Mouse (Mus musculus) hindbrain, postnatal 0 days (tissue): ENCODE measurements around the gene Rgl1. TPM values are rescaled to one million over a fixed set of nuclear protein-coding genes. Genes with fewer than 3 reads are reported as not detected.

ENCODE experiments used
- ATAC-seq: fragments of 200-750 bp; cut with Nextera tagmentation; 2 replicates; pipeline ENCODE4 v1.8.0; 2017; ENCODE audit warnings: mild to moderate bottlenecking, moderate TSS enrichment, moderate library complexity
- DNase-seq: peaks from one replicate; pipeline ENCODE4 v3.0.0-alpha.2; 2015; ENCODE audit warnings: low spot score
- H3K27ac ChIP-seq: fragments of 300-500 bp; sonication (generic); 2 replicates; pipeline ENCODE4 v1.5.1; 2014; ENCODE audit warnings: mild to moderate bottlenecking
- H3K27me3 ChIP-seq: fragments of 300-500 bp; sonication (generic); 2 replicates; pipeline ENCODE4 v1.6.1; 2014; ENCODE audit warnings: low read length, mixed read lengths; ENCODE audit not compliant: insufficient read depth
- H3K36me3 ChIP-seq: fragments of 300-500 bp; sonication (generic); 2 replicates; pipeline ENCODE4 v1.6.1; 2014; ENCODE audit warnings: low read length, mixed read lengths; ENCODE audit not compliant: insufficient read depth
- H3K4me1 ChIP-seq: fragments of 300-500 bp; sonication (generic); 2 replicates; pipeline ENCODE4 v1.6.1; 2014; ENCODE audit warnings: antibody characterized with exemption, low read length, mixed read lengths; ENCODE audit not compliant: insufficient read depth
- H3K4me2 ChIP-seq: fragments of 300-500 bp; sonication (generic); 2 replicates; pipeline ENCODE4 v1.6.1; 2014; ENCODE audit warnings: low read depth, mild to moderate bottlenecking, low read length, moderate library complexity, mixed read lengths
- H3K4me3 ChIP-seq: fragments of 300-500 bp; sonication (generic); 2 replicates; pipeline ENCODE4 v1.5.1; 2014; ENCODE audit warnings: low read length
- H3K9ac ChIP-seq: fragments of 300-500 bp; sonication (generic); replicated peaks from 2 replicates; pipeline ENCODE4 v1.6.1; 2014; ENCODE audit warnings: mild to moderate bottlenecking, low read length, moderate library complexity, mixed read lengths
- H3K9me3 ChIP-seq: fragments of 300-500 bp; sonication (generic); 2 replicates; pipeline ENCODE4 v1.6.1; 2016; ENCODE audit warnings: low read length, mixed read lengths
- CTCF ChIP-seq: IDR thresholded peaks from 2 replicates; pipeline ENCODE4 v1.5.1; 2016; ENCODE audit warnings: antibody characterized with exemption, control low read depth, low read depth
- WGBS: fragments of 180-500 bp; shearing (Covaris S2); extraction: QIAGEN DNeasy Blood & Tissue Kit; methylation state at CpG from one replicate; pipeline ENCODE4 v1.1.7; 2014; 5-methylcytosine and 5-hydroxymethylcytosine counted together
- polyA plus RNA-seq: library from polyadenylated mRNA; unstranded; fragments of >200 nt; fragmentation: Nextera tagmentation; extraction: Ambion mirVana; gene quantifications from 2 replicates; pipeline ENCODE4 v1.2.1, GENCODE M21; 2015
- total RNA-seq: library from RNA; depleted of rRNA; stranded (reverse); fragments of >200 nt; gene quantifications from 2 replicates; pipeline ENCODE4 v1.2.3, GENCODE M21; 2014

The Rgl1 gene
- total and polyA plus RNA-seq, 2 experiments from 2014 or later = 16.1 to 17.0 TPM

DNA sequence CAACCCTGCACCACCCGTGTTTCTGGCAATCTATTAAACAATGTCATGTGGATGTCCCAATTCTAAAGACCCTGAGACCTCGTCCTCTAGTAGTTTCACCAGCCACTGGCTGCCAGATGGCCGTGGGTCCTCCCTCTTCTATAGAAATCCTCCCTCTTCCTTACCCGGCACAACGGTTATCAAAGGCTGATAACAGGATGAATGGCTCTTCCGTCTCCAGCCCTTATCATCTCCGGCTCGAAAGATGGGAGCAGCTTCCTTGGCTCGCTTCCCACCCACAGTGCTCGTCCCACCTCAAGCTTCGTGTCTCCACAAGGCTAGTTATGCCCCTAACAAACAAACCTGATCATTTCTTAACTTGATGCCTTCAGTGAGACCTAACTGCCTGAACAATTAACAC lies 242.9 kb downstream of the Rgl1 start:
- Histone ChIP-seq H3K27ac (no peak overlapping the region), H3K4me3 (no peak overlapping the region), H3K27me3 (no peaks in the 10 kb centered on the region), H3K9me3 (no peaks in the 10 kb centered on the region), H3K9ac (no peak overlapping the region), H3K4me2 (no peak overlapping the region), H3K36me3 (peaks cover 22% of the 10 kb centered on the region), H3K4me1 (peaks cover 3% of the 10 kb centered on the region; the same call in 1 of the 2 replicates)
- WGBS = 84% methylated on average over 11 of the region's 11 CpGs
- TF ChIP-seq CTCF = no peak
- DNase-seq = no peak
- ATAC-seq = no peak

GRCm38 (mm10) chr1:152522226-152522625 lies 243.9 kb downstream of the Rgl1 start:
- H3K4me1 ChIP-seq = peaks cover 3% of the 10 kb centered on the region; the same call in 1 of the 2 replicates
- ATAC-seq (no peak), DNase-seq (no peak)
- TF ChIP-seq CTCF = no peak
- peaks cover 21% of the 10 kb centered on the region for H3K36me3 ChIP-seq
- no peaks in the 10 kb centered on the region for H3K9me3 ChIP-seq
- no peak overlapping the region for H3K4me2 ChIP-seq
- no peak overlapping the region for H3K4me3 ChIP-seq
- WGBS = 82% methylated on average over 3 of the region's 3 CpGs
- no peaks in the 10 kb centered on the region for H3K27me3 ChIP-seq
- no peak overlapping the region for H3K9ac ChIP-seq
- H3K27ac ChIP-seq = no peak overlapping the region

DNA sequence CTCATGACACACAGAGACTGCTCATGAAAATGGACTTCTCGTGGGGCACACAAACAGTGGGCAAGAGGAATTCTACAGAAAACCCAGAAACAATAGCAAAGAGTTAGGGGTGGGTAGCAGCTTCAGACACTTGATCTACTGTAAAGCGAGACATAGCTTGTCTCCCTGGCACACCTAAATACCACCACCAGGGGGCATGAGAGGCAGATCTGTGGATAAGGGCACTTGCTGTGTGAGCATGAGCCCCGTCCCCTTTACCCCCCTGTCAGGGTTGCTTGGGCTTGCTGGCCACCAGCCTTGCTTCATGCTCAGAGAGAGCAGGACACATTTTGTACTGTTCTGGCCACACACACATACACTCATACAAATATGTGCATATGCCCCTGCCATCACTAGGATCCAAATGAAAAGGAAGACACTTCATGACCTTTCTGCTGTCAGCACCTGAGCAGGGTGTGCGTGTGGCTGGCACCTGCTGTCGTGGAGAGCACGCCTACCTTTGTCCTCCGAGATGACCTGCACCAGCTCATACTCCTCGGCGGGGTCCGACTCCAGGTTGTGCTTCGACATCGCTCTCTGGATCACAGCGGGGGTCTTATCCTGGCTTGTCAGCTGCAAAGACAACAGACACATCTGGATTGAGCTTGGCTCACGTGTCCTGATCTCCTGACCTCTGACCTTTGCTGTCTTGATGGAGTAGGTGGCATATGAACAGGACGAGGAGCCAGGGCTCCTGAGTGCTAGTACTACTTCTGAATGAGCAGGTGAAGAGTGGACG lies 245.2 kb downstream of the Rgl1 start:
- H3K4me2 ChIP-seq = no peak overlapping the region
- H3K4me1 ChIP-seq = peaks cover 3% of the 10 kb centered on the region; the same call in 1 of the 2 replicates
- peaks cover 15% of the 10 kb centered on the region for H3K36me3 ChIP-seq
- no peak overlapping the region for H3K4me3 ChIP-seq
- ATAC-seq (peak; percentile 39; the same call in 1 of the 2 replicates), DNase-seq (peak; percentile 73)
- 80% methylated on average over 16 of the region's 16 CpGs for WGBS
- H3K27ac ChIP-seq = no peak overlapping the region
- H3K9ac ChIP-seq = no peak overlapping the region
- TF ChIP-seq CTCF = peak; percentile 78
- H3K9me3 ChIP-seq = no peaks in the 10 kb centered on the region
- no peaks in the 10 kb centered on the region for H3K27me3 ChIP-seq

- H3K27me3 ChIP-seq = no peaks in the 10 kb centered on the region
- WGBS = 89% methylated on average over 8 of the region's 8 CpGs
- no peak for TF ChIP-seq CTCF
- ATAC-seq (no peak), DNase-seq (no peak)
- no peaks in the 10 kb centered on the region for H3K4me1 ChIP-seq
- H3K9me3 ChIP-seq = no peaks in the 10 kb centered on the region
- H3K9ac ChIP-seq = no peak overlapping the region
- H3K27ac ChIP-seq = no peak overlapping the region
- no peak overlapping the region for H3K4me3 ChIP-seq
- H3K4me2 ChIP-seq = no peak overlapping the region
- peaks cover 15% of the 10 kb centered on the region for H3K36me3 ChIP-seq
These were observed 247.2 kb downstream of the Rgl1 start for GRCm38 (mm10) chr1:152518971-152519370.

- Histone ChIP-seq H3K9me3 (no peaks in the 10 kb centered on the region), H3K9ac (no peak overlapping the region), H3K27ac (no peak overlapping the region), H3K4me1 (no peaks in the 10 kb centered on the region), H3K4me2 (no peak overlapping the region), H3K36me3 (peaks cover 10% of the 10 kb centered on the region; the same call in 1 of the 2 replicates), H3K27me3 (no peaks in the 10 kb centered on the region), H3K4me3 (no peak overlapping the region)
- 81% methylated on average over 4 of the region's 4 CpGs for WGBS
- no peak for TF ChIP-seq CTCF
- DNase-seq (no peak), ATAC-seq (no peak)
These were observed 249.0 kb downstream of the Rgl1 start for GRCm38 (mm10) chr1:152517057-152517570.

- Histone ChIP-seq H3K27me3 (no peaks in the 10 kb centered on the region), H3K4me2 (no peak overlapping the region), H3K9me3 (no peaks in the 10 kb centered on the region), H3K9ac (no peak overlapping the region), H3K4me1 (no peaks in the 10 kb centered on the region), H3K27ac (no peak overlapping the region), H3K4me3 (no peak overlapping the region), H3K36me3 (peaks cover 3% of the 10 kb centered on the region; the same call in 1 of the 2 replicates)
- no peak for TF ChIP-seq CTCF
- 64% methylated on average over 4 of the region's 4 CpGs for WGBS
- 0 out of 2 replicates have a peak, but pooled peaks have one; percentile 36 for ATAC-seq
- DNase-seq = peak; percentile 10
These were observed 251.9 kb downstream of the Rgl1 start for GRCm38 (mm10) chr1:152514256-152514655.

DNA sequence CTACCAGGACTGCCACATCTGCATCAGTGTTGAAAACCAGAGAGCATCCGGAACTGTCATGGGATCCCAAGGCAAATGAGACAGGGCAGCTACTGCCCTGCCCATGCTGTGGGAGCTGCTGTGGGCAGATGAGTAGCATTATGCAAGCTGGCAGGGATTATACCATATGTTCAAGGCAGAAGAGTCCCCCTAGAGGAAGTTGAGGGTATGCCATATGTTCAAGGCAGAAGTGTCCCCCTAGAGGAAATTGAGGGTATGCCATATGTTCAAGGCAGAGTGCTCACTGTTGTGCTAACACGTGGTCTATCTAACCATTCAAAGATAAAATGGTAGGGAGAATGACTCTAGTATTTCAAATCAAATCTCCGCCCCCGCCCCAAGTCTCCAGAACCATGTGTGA lies 254.9 kb downstream of the Rgl1 start:
- Histone ChIP-seq H3K4me1 (no peaks in the 10 kb centered on the region), H3K4me3 (no peak overlapping the region), H3K9me3 (no peaks in the 10 kb centered on the region), H3K4me2 (no peak overlapping the region), H3K9ac (no peak overlapping the region), H3K27ac (no peak overlapping the region), H3K36me3 (no peaks in the 10 kb centered on the region; the same call in 1 of the 2 replicates), H3K27me3 (no peaks in the 10 kb centered on the region)
- ATAC-seq = peak; percentile 80
- 79% methylated on average over 4 of the region's 4 CpGs for WGBS
- peak; percentile 72 for DNase-seq
- peak; percentile 93 for TF ChIP-seq CTCF
